Mouse (Mus musculus) myocyte (in vitro differentiated cells): ENCODE results near the gene Cd300lf.

Source experiments
- CEBPB ChIP-seq: IDR thresholded peaks from 2 replicates; pipeline ENCODE4 v1.6.1; 2011; ENCODE audit warnings: mild to moderate bottlenecking, moderate library complexity; ENCODE audit not compliant: poor library complexity, insufficient read depth, severe bottlenecking
- MYOD1 ChIP-seq, 3 experiments: IDR thresholded peaks; one replicate each; pipeline ENCODE4 v1.6.1; 2011; ENCODE audit warnings: control low read depth in 2 of 3, low read depth in 2 of 3, mild to moderate bottlenecking in 2 of 3, moderate library complexity in 1 of 3; ENCODE audit not compliant: insufficient read length in 2 of 3, control insufficient read depth in 1 of 3
- POLR2A ChIP-seq: IDR thresholded peaks from one replicate; pipeline ENCODE4 v1.6.1; 2011; ENCODE audit warnings: low read depth, mild to moderate bottlenecking, control low read depth, moderate library complexity; ENCODE audit not compliant: insufficient read length

DNA sequence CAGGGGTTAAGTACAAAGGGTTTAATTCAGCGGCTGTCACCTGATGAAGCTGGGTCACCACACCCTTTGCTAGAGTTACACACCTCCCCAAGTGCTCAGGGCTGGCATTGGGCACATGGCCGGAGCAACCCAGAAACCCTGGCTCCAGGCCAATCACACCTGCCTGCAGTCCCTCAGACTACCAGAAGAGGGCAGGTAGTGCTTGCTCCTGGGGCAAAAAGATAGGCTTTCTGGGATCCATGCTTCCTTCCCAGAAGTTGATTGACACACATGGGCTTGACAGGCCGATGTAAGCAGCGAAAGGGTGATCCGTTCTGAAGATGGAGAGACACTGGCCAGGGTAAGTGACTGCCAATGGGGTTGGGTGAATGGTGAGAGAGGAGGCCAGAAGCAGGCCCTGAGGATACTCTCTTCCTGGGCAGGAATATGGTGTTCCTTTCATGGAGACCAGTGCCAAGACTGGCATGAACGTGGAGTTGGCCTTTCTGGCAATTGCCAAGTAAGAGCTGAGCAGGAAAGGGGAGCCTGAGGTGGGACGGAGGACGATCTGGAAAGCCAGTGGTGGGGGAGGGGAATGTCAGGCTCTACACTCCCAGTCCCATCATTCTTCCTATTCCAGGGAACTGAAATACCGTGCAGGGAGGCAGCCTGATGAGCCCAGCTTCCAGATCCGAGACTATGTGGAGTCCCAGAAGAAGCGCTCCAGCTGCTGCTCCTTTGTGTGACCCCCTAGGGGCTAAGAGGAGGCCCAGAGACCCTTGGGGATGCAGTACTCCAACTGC lies 26.4 kb upstream of the Cd300lf start:
- no peak for TF ChIP-seq POLR2A
- TF ChIP-seq MYOD1 (IDR thresholded peaks at IDR 0.05; ENCODE audit: control insufficient read depth in 1 of 3, insufficient read length in 2 of 3, low read depth in 2 of 3) = no peak
- no peak for TF ChIP-seq CEBPB
